22 mouse cellular contexts compared by ENCODE assay signal in genomic region chr3:34522054-34522684, GRCm38 (mm10).
DNase-seq lines count a peak whose midpoint lies in the region; ATAC-seq and TF ChIP-seq lines count a peak whose summit lies in the region.
"Had no signal": no experiment of that assay in that cellular context is flagged by ENCODE, and none has a peak within 500 bp of the region (broad histone marks: within the 10 kb centered on the region; RNA-seq: fewer than 3 reads in every experiment).

No protein-coding gene starts in this region.

- no peak overlapping the region for H3K27ac ChIP-seq in midbrain, embryonic 12.5 days (replicated peaks)
- no peak overlapping the region for H3K27ac ChIP-seq in midbrain, postnatal 0 days (ENCODE audit: low read depth, low read length)
- H3K27ac ChIP-seq in forebrain, embryonic 12.5 days, result no peak overlapping the region
- peak overlapping the region; percentile 8; the same call in 1 of the 2 replicates for H3K27ac ChIP-seq in forebrain, embryonic 15.5 days (replicated peaks)
- no peak overlapping the region for H3K27ac ChIP-seq in midbrain, embryonic 16.5 days (ENCODE audit: low read length)
- H3K27ac ChIP-seq: embryonic facial prominence, embryonic 12.5 days; heart, adult 2 months; heart, embryonic 15.5 days; hindbrain, embryonic 14.5 days had no signal

- H3K36me3 ChIP-seq in midbrain, embryonic 12.5 days, result no peaks in the 10 kb centered on the region
- H3K36me3 ChIP-seq in midbrain, postnatal 0 days (ENCODE audit: insufficient read depth, low read length), result no peaks in the 10 kb centered on the region
- no peaks in the 10 kb centered on the region for H3K36me3 ChIP-seq in forebrain, embryonic 12.5 days (replicated peaks)
- H3K36me3 ChIP-seq in forebrain, embryonic 15.5 days, result 0 out of 2 replicates have a peak, but pooled peaks cover 4% of the 10 kb centered on the region
- no peaks in the 10 kb centered on the region for H3K36me3 ChIP-seq in midbrain, embryonic 16.5 days (ENCODE audit: control insufficient read depth, insufficient read depth, low read length)
- H3K36me3 ChIP-seq: embryonic facial prominence, embryonic 12.5 days; heart, embryonic 15.5 days had no signal

- no peak overlapping the region for H3K9ac ChIP-seq in midbrain, embryonic 12.5 days (replicated peaks)
- no peak overlapping the region for H3K9ac ChIP-seq in midbrain, postnatal 0 days (replicated peaks; ENCODE audit: low read length, poor library complexity, severe bottlenecking)
- no peak overlapping the region for H3K9ac ChIP-seq in forebrain, embryonic 12.5 days
- no peak overlapping the region for H3K9ac ChIP-seq in forebrain, embryonic 15.5 days (replicated peaks)
- no peak overlapping the region for H3K9ac ChIP-seq in midbrain, embryonic 16.5 days (ENCODE audit: low read depth, low read length)
- H3K9ac ChIP-seq: embryonic facial prominence, embryonic 12.5 days; heart, embryonic 15.5 days; hindbrain, embryonic 14.5 days had no signal

- 0 out of 2 replicates have a peak, but pooled peaks cover 10% of the 10 kb centered on the region for H3K9me3 ChIP-seq in midbrain, embryonic 12.5 days
- peaks cover 10% of the 10 kb centered on the region; the same call in 1 of the 2 replicates for H3K9me3 ChIP-seq in midbrain, postnatal 0 days (ENCODE audit: low read length)
- H3K9me3 ChIP-seq in forebrain, embryonic 12.5 days, result no peaks in the 10 kb centered on the region; the same call in 1 of the 2 replicates
- H3K9me3 ChIP-seq in forebrain, embryonic 15.5 days, result 0 out of 2 replicates have a peak, but pooled peaks cover 4% of the 10 kb centered on the region
- peaks cover 7% of the 10 kb centered on the region; the same call in 1 of the 2 replicates for H3K9me3 ChIP-seq in midbrain, embryonic 16.5 days (replicated peaks; ENCODE audit: control insufficient read depth, low read length, poor library complexity, severe bottlenecking)
- H3K9me3 ChIP-seq: heart, embryonic 15.5 days had no signal

- peaks cover 7% of the 10 kb centered on the region for H3K4me1 ChIP-seq in midbrain, embryonic 12.5 days
- no peaks in the 10 kb centered on the region for H3K4me1 ChIP-seq in midbrain, postnatal 0 days (ENCODE audit: insufficient read depth, low read length)
- H3K4me1 ChIP-seq in forebrain, embryonic 12.5 days, result peaks cover 10% of the 10 kb centered on the region
- peaks cover 11% of the 10 kb centered on the region for H3K4me1 ChIP-seq in forebrain, embryonic 15.5 days
- H3K4me1 ChIP-seq in midbrain, embryonic 16.5 days (ENCODE audit: control insufficient read depth, insufficient read depth, low read length), result no peaks in the 10 kb centered on the region
- H3K4me1 ChIP-seq: embryonic facial prominence, embryonic 12.5 days; heart, embryonic 15.5 days had no signal

- no peak overlapping the region for H3K4me3 ChIP-seq in midbrain, embryonic 12.5 days
- no peak overlapping the region for H3K4me3 ChIP-seq in midbrain, postnatal 0 days (ENCODE audit: low read depth, low read length)
- H3K4me3 ChIP-seq in forebrain, embryonic 12.5 days (replicated peaks), result no peak overlapping the region
- no peak overlapping the region for H3K4me3 ChIP-seq in forebrain, embryonic 15.5 days
- H3K4me3 ChIP-seq in midbrain, embryonic 16.5 days (ENCODE audit: low read depth, low read length), result no peak overlapping the region
- H3K4me3 ChIP-seq: embryonic facial prominence, embryonic 12.5 days; heart, adult 2 months; heart, embryonic 15.5 days had no signal

- peak; percentile 66 for ATAC-seq in midbrain, embryonic 12.5 days (ENCODE audit: low FRiP score, low read depth)
- ATAC-seq in midbrain, postnatal 0 days (ENCODE audit: low FRiP score), result no peak
- 0 out of 2 replicates have a peak, but pooled peaks have one; percentile 44 for ATAC-seq in forebrain, embryonic 12.5 days (ENCODE audit: low FRiP score)
- peak; percentile 35; the same call in 1 of the 2 replicates for ATAC-seq in forebrain, embryonic 15.5 days (replicated peaks)
- 0 out of 2 replicates have a peak, but pooled peaks have one; percentile 56 for ATAC-seq in midbrain, embryonic 16.5 days
- no peak for ATAC-seq in inflammation-experienced regulatory T-cells, adult 6 months
- ATAC-seq: activated CD4-positive, CD25-positive, alpha-beta regulatory T cell, adult 4 months; intestine, postnatal 0 days had no signal

- peaks cover 4% of the 10 kb centered on the region; the same call in 1 of the 2 replicates for H3K27me3 ChIP-seq in midbrain, embryonic 12.5 days
- H3K27me3 ChIP-seq in midbrain, postnatal 0 days (ENCODE audit: insufficient read depth, low read length), result no peaks in the 10 kb centered on the region
- 0 out of 2 replicates have a peak, but pooled peaks cover 14% of the 10 kb centered on the region for H3K27me3 ChIP-seq in forebrain, embryonic 12.5 days
- H3K27me3 ChIP-seq in forebrain, embryonic 15.5 days, result no peaks in the 10 kb centered on the region
- H3K27me3 ChIP-seq in midbrain, embryonic 16.5 days (ENCODE audit: control insufficient read depth, insufficient read depth, low read depth, low read length), result no peaks in the 10 kb centered on the region
- H3K27me3 ChIP-seq: embryonic facial prominence, embryonic 12.5 days; heart, embryonic 15.5 days had no signal

- H3K4me2 ChIP-seq in midbrain, embryonic 12.5 days (replicated peaks), result no peak overlapping the region
- H3K4me2 ChIP-seq in midbrain, postnatal 0 days (ENCODE audit: low read depth, low read length, poor library complexity, severe bottlenecking), result no peak overlapping the region
- no peak overlapping the region for H3K4me2 ChIP-seq in forebrain, embryonic 12.5 days
- H3K4me2 ChIP-seq in forebrain, embryonic 15.5 days (replicated peaks), result no peak overlapping the region
- H3K4me2 ChIP-seq in midbrain, embryonic 16.5 days (ENCODE audit: low read length), result no peak overlapping the region
- H3K4me2 ChIP-seq: embryonic facial prominence, embryonic 12.5 days; heart, embryonic 11.5 days; heart, embryonic 15.5 days; hindbrain, embryonic 14.5 days had no signal

- 12% methylated on average over 6 of the region's 6 CpGs for WGBS in midbrain, embryonic 12.5 days
- WGBS in midbrain, postnatal 0 days, result 39% methylated on average over 6 of the region's 6 CpGs
- 10% methylated on average over 6 of the region's 6 CpGs for WGBS in forebrain, embryonic 12.5 days
- 15% methylated on average over 6 of the region's 6 CpGs for WGBS in forebrain, embryonic 15.5 days
- WGBS in midbrain, embryonic 16.5 days, result 12% methylated on average over 6 of the region's 6 CpGs

- no peak for DNase-seq in midbrain, postnatal 0 days (ENCODE audit: low spot score)
- no peak for DNase-seq in adipocyte (ENCODE audit: low spot score)
- DNase-seq: adrenal gland, adult 2 months; adrenal gland, postnatal 36 days; cerebellum, adult 11 months; cerebellum, adult 8-10 months; cerebellum, postnatal 25 days; gastrocnemius, postnatal 14 days; heart, adult 2 months; heart, postnatal 14 days; kidney, adult 8-10 months had no signal

- TF ChIP-seq CTCF in midbrain, postnatal 0 days (IDR thresholded peaks at IDR 0.05), result no peak

Comparison
In these comparisons a context has a peak if more than half of its experiments do, and no peak if none do; other contexts are left out.
1. ATAC-seq: peak in midbrain, embryonic 12.5 days (single experiment), forebrain, embryonic 12.5 days (single experiment), forebrain, embryonic 15.5 days (single experiment) and midbrain, embryonic 16.5 days (single experiment); none in midbrain, postnatal 0 days (single experiment) and inflammation-experienced regulatory T-cells, adult 6 months (single experiment).